Mouse (Mus musculus) left cerebral cortex, postnatal 10 days (tissue): Measurements from ENCODE around the gene Grip1. TPM values are rescaled to one million over a fixed set of nuclear protein-coding genes. Genes with fewer than 3 reads are reported as not detected.
"Not testable (repeated sequence)": the region's sequence is repeated elsewhere in the genome, so short reads cannot be mapped to it uniquely, and the experiment has no call there.

Experiments used
- DNase-seq, 2 experiments: peaks; one replicate each; pipeline ENCODE4 v3.0.0; 2021 to 2022; ENCODE audit warnings: low spot score in 2 of 2, mixed read lengths in 1 of 2; ENCODE audit errors: extremely low spot score in 1 of 2
- intact Hi-C: fragments of 180-260 bp; cut with DNase I; formaldehyde crosslinking; loops from one replicate; pipeline ENCODE4 v1.15.1; 2025
- total RNA-seq, 2 experiments: library from RNA; stranded (reverse); gene quantifications; 2 replicates each; pipeline ENCODE4 v1.2.3; 2021

Grip1 gene
- total RNA-seq, 2 experiments from 2014 or later = 43.0 to 45.8 TPM

- no peak for DNase-seq
- intact Hi-C loops = no loop called here
Observed at GRCm38 (mm10) chr10:120044237-120044636, 590.6 kb downstream of the Grip1 start.

GRCm38 (mm10) chr10:120044714-120045234 is 591.1 kb downstream of the Grip1 start:
- no peak for DNase-seq
- intact Hi-C loops = no loop called here

DNA sequence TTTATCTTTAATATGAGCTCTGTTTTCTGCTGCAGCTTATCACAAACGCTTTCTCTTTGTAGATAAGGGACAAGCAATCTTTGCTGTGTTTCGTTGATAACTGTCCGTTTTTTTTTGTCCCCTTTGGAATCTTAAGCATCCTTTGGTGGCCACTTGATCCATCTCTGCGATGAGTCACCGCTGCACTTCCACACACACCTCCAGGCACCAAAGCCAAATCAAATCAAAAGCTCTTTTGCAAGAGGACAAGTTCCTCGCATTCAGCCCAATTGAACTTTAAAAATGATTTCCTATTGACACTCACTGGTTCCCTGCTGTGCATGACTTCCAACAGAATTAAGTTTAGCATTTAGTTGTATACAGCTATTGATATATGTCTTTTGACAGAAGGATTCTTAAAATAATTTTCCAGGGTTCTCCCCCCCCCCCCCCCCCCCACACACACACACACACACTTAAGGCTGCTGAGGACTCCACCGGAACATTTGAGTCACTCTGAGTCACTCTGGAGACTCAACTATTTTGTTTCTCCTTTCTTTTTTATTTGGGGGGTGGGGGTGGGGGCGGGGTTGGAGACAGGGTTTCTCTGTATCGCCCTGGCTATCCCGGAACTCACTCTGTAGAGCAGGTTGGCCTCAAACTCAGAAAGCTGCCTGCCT is 607.1 kb downstream of the Grip1 start:
- intact Hi-C loops = no loop called here
- no peak for DNase-seq

GRCm38 (mm10) chr10:120061238-120062130 is 607.9 kb downstream of the Grip1 start:
- intact Hi-C loops = no loop called here
- no peak for DNase-seq

GRCm38 (mm10) chr10:120064424-120064823 is 610.8 kb downstream of the Grip1 start:
- DNase-seq = peak; percentile 9 to 46
- intact Hi-C loops = no loop called here

- intact Hi-C loops = no loop called here
- no peak for DNase-seq
Observed at GRCm38 (mm10) chr10:120066319-120066718, 612.7 kb downstream of the Grip1 start.

DNA sequence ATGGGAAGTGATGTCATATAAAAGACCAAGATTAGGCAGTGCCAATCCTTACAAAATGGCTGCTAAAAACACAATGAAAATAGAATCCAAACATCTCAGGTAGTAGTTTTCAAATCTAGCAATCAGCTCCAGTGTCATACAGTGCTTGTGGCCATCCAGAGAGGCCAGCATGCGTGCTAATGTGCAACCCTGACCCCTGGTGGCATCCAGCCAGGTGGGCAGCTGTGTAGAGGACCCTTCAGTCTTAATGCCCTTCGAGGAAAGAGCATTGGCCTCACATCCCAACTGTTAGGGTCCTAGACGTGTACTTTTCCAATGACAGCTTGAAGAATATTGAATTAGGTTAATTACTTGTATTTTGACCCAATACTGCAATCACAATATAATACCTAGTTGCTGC is 624.2 kb downstream of the Grip1 start:
- intact Hi-C loops = no loop called here
- no peak for DNase-seq

DNA sequence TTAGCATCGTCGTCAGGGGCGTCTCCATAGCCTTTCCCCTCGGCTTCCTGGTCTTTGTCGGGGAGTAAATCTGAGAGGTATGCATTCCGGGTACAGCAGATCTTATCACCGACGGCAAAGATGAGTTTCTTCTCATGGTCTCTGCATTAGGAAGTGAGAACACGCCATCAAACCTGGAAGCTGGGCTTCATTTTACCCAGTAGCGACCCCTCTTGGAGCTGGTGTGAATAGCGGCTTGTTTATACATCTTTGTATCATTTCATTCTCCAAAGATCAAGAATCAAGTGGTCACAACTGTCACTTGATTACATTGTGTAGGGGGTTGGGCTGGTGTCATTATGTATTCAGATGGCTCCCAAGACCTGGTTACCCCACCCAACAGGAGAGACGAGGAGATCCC is 638.9 kb downstream of the Grip1 start:
- intact Hi-C loops = no loop called here
- no peak for DNase-seq

GRCm38 (mm10) chr10:120095136-120095535 is 641.5 kb downstream of the Grip1 start:
- intact Hi-C loops = no loop called here
- DNase-seq = no peak

DNA sequence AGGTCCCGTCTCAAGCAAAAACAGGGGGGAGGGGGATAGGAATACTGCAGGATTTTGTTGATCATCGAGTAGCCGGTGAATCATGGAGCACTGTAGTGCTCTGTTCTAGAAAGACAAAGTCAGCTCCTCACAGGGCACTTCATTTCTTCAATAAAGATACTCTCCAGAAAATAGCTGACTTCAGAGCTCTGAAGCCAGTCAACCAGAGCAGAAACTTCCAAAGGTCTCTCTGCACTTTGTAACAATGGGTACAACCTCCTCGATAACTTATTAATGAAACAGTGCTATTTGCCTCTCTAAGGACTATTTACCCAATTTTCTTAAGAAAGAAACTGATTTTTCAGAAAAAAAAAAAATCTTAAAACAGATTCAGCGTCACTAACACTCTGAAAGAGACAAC is 642.1 kb downstream of the Grip1 start:
- no peak for DNase-seq
- intact Hi-C loops = no loop called here

DNA sequence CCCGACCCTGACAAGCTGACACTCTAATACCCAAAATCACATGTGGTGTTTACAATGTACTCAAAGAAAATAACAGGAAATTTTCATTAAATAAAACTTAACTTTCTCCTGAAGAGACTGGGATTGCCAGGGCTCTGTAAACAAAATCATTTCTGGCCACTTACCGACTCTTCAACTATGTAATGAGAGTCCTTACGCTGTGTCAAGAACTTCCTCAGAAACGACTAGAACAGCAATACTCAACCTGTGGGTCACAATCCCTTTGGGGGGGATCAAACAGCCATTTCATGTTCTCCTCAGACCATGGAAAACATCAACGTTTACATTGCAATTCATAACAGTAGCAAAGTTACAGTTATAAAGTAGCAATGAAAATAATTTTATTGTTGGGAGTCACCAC is 643.9 kb downstream of the Grip1 start:
- DNase-seq = no peak
- intact Hi-C loops = no loop called here

DNA sequence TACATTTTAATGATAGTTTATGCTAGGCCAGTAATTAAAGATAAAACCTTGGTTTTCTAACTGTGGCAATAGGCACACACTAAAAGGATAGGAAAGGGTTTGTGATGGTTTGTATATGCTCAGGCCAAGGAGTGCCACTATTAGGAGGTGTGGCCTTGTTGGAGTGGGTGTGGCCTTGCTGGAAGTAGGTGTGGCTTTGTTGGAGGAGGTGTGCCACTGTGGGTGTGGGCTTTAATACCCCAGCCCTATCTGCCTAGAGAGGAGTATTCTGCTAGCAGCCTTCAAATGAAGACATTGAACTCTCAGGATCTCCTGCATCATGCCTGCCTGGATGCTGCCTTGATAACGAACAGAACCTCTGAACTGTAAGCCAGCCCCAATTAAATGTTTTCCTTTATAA is 647.2 kb downstream of the Grip1 start:
- intact Hi-C loops = no loop called here
- DNase-seq = no peak

DNA sequence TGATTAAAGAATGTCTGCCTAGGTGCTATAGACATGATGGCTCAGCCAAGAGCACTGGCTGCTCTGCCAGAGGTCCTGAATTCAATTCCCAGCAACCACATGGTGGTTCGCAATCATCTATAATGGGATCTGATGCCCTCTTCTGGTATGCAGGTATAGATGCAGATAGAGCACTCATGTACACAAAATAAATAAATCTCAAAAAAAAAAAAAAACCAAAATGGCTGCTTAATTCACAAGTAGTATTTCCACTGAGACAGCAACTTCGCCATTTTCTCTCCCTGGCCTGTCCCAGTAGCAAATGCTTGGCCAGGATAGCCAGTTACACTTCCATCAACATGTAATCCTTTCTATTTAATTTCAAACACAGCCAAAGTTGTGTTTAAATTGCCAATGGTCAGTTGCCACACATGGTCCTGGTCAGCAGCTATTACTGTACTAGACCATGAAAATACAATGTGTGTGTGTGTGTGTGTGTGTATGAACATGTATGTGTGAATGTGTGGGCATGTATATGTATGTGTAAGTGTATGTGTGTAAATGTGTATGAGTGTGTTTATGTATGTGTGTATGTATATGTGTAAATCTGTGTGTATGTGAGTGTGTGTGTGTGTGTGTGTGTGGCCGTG is 658.2 kb downstream of the Grip1 start:
- intact Hi-C loops = no loop called here
- no peak for DNase-seq

- intact Hi-C loops = no loop called here
- peak; percentile 86 to 96 for DNase-seq
Observed at GRCm38 (mm10) chr10:120112507-120113396, 659.1 kb downstream of the Grip1 start, which contains the start of gene Helb. Gene Helb, minus strand, starts transcription at chr10:120112987.

GRCm38 (mm10) chr10:120113482-120113881 is 659.9 kb downstream of the Grip1 start:
- DNase-seq, intact Hi-C loops: not testable (repeated sequence)

- intact Hi-C loops = no loop called here
- no peak for DNase-seq
Observed at GRCm38 (mm10) chr10:120113980-120114379, 660.4 kb downstream of the Grip1 start.

DNA sequence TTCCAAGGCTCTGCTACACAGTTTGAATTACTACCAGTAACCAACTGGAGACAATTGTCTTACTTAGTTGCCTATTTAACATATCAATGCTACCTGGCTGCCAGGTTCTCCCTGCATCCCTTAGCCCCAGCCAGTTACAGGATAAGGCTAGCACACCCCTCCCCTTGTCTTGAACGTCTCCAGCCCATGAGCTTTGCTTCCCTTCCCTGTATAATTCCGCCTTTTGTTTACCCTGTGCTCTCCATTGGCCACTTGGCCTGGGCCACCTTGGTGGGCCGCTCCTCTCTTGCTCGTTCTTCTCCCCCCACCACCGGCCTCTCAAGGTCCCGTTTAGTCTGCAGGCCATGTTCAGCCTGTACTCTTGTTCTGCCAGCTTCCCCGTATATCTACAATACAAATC is 660.9 kb downstream of the Grip1 start:
- DNase-seq = no peak
- intact Hi-C loops = no loop called here

GRCm38 (mm10) chr10:120115249-120115648 is 661.6 kb downstream of the Grip1 start:
- DNase-seq = no peak
- intact Hi-C loops = no loop called here
